Mouse (Mus musculus): ENCODE results near the gene Slc30a7.

- TF ChIP-seq CTCF (IDR thresholded peaks at IDR 0.05; ENCODE audit: extremely low read depth, insufficient read depth, low read length) (no peak), POLR2A (IDR thresholded peaks at IDR 0.05; ENCODE audit: extremely low read depth, insufficient read depth, low read length) (no peak)
Measured at GRCm38 (mm10) chr3:115984653-115985052, 22.6 kb downstream of the Slc30a7 start.

Measured in cortical plate, adult 2 months (tissue).